Mouse (Mus musculus): Measurements from ENCODE around the gene Plcg1.

Plcg1 gene

GRCm38 (mm10) chr2:160731117-160731838, at the start of gene Plcg1:
Gene Plcg1, plus strand, starts transcription at chr2:160731300.
- DNase-seq (ENCODE audit: low read depth, low spot score) = peak; percentile 84

DNA sequence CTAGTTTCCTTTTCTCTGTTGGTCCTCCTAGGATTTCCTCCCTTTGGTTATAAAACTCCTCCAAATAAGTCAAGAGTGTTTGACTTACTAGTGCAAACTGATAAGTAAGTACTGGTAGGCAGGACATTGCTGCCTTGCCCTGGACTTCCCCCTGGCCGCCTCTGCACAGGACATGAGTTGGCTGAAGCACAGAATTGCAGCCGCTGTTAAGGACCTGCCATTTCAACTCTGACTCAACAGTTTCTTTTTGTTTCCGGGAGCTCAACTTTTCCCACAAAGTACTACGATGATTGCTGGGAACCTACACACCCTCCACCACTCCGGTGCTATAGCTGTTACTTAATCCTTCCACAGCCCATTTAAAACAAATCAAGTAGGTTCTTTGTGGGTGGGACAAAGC, 30.8 kb upstream of the Plcg1 start:
- DNase-seq (ENCODE audit: low read depth, low spot score) = no peak

DNA sequence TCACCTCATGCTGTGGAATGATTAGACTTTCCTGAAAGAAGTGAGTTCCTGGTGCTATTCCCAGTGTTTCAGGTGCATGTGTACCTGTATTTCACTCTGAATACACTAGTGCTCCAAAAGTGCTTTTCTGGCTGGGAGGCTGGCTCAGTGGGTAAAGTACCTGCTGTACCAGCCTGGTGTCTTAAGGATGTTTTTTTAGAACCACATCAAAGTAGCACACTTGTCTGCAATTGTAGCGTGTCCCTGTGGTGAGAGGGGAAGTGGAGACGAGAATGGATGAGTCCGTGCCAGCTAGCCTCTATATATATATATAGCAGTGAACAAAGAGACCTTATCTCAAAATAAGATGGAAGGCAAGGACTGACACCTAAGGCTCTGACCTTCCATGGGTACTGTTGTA, 29.5 kb upstream of the Plcg1 start:
- DNase-seq (ENCODE audit: low read depth, low spot score) = no peak

DNA sequence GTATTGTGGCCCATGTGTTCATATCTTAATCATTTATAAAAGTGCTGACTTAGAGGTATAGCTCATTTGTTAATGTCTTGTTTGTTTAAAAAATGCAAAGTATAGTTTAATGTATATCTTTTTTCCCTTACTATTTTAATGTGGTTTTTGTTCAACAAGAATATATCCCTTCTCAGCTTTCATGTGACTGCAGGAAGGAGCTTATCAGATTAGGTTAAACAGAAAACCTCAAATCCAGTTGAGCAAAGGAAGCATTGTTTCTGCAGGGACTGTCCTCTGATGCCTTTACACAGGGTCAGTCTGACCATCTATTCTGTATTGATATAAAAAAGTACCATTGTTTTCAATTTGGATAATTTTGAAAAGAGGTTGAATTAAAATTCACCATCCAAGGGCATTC, 28.3 kb upstream of the Plcg1 start:
- no peak for DNase-seq (ENCODE audit: low read depth, low spot score)

DNA sequence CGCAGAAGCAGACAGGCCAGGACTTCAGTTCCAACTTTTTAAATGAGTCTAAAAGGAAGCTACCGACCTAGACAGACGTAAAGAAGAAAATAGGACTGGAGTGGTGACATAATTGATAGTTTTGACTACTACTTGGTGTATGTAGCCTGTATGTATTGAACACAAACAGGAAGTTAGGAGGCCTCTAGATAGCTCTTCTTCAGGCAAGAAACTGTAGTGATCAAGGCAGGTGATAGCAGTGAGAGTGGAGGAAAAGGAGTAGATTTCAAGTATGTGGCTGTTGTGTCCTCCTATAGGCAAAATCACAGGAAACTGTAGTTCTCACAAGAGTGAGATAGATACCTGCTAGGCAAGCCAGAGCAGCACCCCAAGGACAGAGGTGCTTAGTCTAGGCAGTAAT, 23.4 kb upstream of the Plcg1 start:
- DNase-seq (ENCODE audit: low read depth, low spot score) = no peak

DNA sequence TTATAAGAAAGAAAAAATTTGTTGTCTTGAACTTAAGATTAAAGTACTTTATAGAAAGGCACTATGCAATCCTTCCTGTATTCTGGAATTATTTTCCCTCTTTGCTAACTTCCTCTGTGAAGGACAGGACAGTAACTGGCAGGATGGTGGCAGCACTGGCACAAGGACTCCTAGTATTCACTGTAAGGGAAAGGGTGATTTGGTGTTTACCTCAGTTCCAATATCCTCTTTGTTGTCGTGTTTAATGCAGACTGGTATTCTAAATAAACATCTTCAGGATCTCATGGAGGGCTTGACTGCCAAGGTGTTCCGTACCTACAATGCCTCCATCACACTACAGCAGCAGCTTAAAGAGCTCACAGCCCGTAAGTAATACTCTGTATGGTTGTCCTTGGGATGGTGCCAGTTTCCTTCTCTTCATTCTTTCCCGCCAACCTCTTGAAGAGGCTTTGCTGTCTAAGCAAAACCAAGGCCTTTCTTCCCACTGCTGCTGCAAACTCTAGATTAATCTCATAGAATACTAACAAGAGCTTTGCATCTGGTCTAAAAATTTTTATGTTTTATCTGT, 15.6 kb upstream of the Plcg1 start:
- DNase-seq (ENCODE audit: low read depth, low spot score) = no peak

- DNase-seq (ENCODE audit: low read depth, low spot score) = no peak
These were observed 13.8 kb upstream of the Plcg1 start for GRCm38 (mm10) chr2:160717269-160717668.

DNA sequence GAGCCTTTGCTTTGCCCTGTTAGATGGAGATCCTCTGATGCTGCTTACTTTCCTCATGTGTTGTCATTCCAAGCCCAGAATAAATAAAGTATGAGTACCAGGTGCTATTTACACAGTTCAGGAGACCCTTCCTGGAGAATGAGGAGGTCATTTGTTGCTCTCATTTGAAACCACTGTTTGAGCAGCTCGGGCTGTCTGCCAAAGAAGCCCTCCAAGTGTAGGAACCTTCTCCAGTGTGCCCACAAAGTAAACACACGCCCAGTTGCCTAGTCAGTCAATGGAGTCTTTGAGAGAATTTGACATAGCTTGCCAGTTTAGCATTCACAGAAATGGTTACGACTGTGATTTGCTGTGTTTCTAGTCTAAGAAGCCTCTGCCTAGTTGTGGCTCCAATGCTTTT, 12.3 kb upstream of the Plcg1 start:
- DNase-seq (ENCODE audit: low read depth, low spot score) = no peak

- DNase-seq (ENCODE audit: low read depth, low spot score) = no peak
These were observed 8.4 kb upstream of the Plcg1 start for GRCm38 (mm10) chr2:160722714-160723113.

- no peak for DNase-seq (ENCODE audit: low read depth, low spot score)
These were observed 7.3 kb upstream of the Plcg1 start for GRCm38 (mm10) chr2:160723613-160724375.

GRCm38 (mm10) chr2:160724536-160724935, 6.6 kb upstream of the Plcg1 start:
- no peak for DNase-seq (ENCODE audit: low read depth, low spot score)

DNA sequence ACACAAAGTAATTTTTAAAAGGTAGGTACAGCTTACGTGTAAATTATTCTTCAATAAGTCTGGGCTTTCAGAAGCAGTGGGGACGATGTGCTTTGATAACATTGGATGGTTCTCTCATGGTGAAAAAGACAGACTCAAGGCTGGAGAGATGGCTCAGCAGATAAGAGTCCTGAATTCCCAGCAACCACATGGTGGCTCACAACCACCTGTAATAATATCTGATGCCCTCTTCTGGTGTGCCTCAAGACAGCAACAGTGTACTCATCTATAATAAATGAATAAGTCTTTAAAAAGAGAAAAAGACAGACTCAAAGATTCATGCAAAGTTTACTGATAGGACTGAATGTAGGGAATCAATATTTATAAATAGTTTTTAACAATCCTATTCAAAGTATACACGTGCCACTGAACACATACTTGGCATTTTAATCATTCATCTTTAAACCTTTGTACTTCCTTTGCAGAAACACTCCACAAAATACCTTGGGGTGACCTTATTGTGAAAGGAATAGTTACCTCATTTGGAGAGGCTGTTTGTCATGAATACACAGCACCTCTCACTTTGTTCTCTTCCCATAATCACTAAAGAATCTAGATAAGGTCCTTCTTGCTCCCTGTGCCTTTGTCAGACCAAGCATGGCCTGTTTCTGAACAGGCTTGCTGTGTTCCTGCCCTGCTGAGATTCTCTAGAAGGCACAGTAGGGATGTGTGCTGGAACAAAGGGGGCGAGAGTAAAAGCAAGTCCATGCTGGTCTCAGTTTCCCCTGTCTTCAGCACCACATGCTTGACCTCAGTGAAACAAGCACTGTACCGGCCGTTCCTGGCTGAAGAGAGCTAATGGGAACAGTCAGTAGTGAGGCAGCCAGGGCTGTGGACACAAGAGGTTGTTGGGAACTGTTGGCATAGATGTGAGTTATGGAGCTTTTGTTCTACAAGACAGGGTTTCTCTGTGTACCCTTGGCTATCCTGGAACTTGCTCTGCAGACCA, 4.9 kb upstream of the Plcg1 start:
- DNase-seq (ENCODE audit: low read depth, low spot score) = no peak

- DNase-seq (ENCODE audit: low read depth, low spot score) = no peak
These were observed 2.1 kb upstream of the Plcg1 start for GRCm38 (mm10) chr2:160728972-160729371.

DNA sequence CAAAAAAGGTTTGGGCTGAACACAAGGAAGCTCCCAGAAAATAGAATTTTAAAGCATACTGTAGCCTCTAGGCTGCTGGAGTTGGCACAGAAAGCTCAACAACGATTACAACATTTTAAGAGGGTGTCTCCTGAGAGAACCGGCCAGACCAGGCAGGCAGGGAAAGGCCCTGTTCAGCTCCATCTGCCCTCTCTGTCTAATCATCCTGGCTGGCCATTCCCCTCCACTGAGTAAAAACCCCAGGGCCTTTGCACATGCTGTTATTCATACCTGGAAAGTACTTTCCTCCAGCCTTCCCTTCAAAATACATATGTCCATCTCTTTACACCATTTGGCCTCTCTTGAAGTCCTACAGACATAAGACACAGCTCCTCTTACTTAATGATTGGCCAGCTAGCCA, 1.7 kb upstream of the Plcg1 start:
- no peak for DNase-seq (ENCODE audit: low read depth, low spot score)

GRCm38 (mm10) chr2:160729851-160730796, 976 bp upstream of the Plcg1 start:
- DNase-seq (ENCODE audit: low read depth, low spot score) = no peak

- DNase-seq (ENCODE audit: low read depth, low spot score) = no peak
These were observed 343 bp upstream of the Plcg1 start for GRCm38 (mm10) chr2:160730797-160731116.

DNA sequence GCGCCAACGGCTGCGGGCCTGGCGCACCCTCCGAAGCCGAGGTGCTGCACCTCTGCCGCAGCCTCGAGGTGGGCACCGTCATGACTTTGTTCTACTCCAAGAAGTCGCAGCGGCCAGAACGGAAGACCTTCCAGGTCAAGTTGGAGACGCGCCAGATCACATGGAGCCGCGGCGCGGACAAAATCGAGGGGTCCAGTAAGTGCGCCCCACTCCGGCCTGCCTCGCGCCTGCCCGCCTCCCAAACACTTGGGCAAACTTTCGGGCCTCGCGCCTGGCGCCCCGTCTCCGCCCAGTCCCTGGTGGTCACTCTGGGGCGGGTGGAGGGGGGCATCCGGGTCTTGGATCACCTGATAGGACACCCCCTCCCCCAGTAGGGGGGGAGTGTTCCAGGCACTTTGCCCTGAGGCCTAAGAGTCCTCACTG, 750 bp downstream of the Plcg1 start:
- DNase-seq (ENCODE audit: low read depth, low spot score) = peak; percentile 47

DNA sequence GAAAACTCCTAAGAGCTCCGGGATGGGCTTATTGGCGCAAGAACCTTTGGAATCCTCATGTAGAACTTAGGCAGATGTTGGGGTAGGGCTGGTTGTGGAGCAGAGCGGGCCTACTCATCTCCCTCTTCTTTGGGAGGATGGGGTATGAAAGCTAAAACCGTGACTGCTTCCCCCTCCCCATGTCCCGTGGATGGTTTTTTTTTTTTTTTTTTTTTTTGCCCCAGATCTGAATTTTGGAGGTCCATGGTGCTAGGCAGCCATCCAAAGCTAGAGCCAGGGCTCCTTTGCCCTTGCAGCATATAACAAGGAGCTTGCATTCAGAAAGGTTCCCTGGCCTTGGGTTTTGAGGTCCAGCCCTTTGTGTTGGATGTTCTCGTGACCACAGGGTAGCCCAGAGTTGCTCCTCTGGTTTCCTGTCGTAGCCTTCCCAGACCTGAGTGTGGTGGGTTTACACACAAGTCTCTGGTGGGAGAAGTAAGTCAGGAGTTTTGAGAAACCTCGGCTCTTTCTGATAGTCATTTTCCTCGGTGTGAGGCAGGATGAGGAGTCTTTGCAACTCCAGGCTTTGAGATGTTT, 1.4 kb downstream of the Plcg1 start:
- DNase-seq (ENCODE audit: low read depth, low spot score) = no peak

DNA sequence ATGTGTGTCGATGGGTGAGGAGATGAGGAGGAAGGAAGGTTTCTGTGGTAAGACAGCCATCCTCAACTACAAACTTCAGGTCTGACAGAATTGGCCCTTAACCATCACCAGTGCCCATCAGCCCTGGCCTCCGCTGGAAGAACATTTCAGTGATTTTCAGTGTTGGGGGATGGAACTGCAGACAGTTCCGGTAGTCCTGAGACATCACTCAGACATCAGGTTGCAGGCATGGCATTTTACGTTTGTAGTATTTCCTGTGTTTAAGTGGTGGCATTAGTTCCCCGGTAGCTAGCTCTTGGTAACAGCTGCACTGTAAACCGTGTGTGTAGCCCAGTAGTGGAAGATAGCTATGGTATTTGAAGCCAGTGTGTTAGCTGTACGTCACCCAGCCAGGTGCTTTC, 2.0 kb downstream of the Plcg1 start:
- DNase-seq (ENCODE audit: low read depth, low spot score) = no peak

- DNase-seq (ENCODE audit: low read depth, low spot score) = no peak
These were observed 3.2 kb downstream of the Plcg1 start for GRCm38 (mm10) chr2:160734331-160734730.
